Comparison of ENCODE assay signal across 16 mouse cellular contexts in the genomic region with DNA sequence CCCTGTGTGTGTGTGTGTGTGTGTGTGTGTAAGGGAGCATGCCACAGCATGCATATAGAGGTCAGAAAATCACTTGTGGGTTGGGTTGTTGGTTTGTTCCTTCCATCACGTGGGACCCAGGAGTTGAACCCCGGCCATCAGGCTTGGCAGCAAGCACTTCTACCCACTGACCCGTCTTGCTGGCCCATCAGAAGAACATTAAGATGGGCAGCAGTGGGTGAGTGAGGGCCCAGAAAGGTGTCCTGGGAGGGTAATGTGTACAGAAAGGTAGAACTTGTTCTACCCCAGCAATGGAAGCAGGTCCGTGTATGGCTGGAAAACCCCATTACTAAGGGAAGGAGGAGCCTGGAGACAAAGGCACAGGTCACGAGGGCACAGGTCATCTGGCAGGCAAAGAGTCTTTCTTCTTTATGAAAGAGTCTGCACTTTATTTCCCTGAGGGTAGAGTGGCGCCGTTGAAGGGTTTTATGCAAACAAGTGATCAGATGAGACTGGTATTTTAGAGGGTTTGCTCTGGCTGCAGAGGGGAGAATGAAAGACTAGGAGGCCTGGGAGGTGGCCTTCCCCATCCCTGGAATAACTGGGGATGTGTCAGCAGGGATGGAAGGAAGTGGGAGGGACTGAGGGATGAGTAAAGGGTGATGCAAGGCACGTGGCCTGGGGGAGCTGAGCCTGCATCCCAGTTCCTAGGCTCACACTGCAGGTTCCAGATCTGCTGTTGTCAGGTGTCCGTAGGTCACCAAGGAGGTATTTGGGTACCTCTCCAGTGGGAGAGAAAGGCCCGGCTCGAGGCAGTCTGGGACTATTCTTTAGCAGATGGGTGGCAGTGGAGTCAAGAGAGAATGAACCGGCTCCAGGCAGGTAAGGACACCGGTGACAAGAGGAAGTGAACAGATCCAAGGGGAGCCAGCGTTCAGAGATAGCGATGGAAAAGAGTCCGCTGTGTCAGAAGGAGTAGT. TPM values are rescaled to one million over a fixed set of nuclear protein-coding genes. Genes with fewer than 3 reads are reported as not detected.
DNase-seq lines count a peak whose midpoint lies in the region; ATAC-seq and TF ChIP-seq lines count a peak whose summit lies in the region.
"Had no signal": no experiment of that assay in that cellular context is flagged by ENCODE, and none has a peak within 500 bp of the region (broad histone marks: within the 10 kb centered on the region; RNA-seq: fewer than 3 reads in every experiment).

No protein-coding gene starts in this region.

- H3K4me3 ChIP-seq in hindbrain, embryonic 10.5 days, result no peak overlapping the region
- no peak overlapping the region for H3K4me3 ChIP-seq in hindbrain, embryonic 14.5 days (replicated peaks; ENCODE audit: low read length)
- H3K4me3 ChIP-seq in heart, embryonic 16.5 days (ENCODE audit: low read length), result no peak overlapping the region
- H3K4me3 ChIP-seq in hindbrain, postnatal 0 days (ENCODE audit: low read length), result no peak overlapping the region
- H3K4me3 ChIP-seq: embryonic facial prominence, embryonic 12.5 days; neural tube, embryonic 12.5 days had no signal

- no peak overlapping the region for H3K9ac ChIP-seq in hindbrain, embryonic 14.5 days
- no peak overlapping the region for H3K9ac ChIP-seq in heart, embryonic 16.5 days (ENCODE audit: low read length)
- H3K9ac ChIP-seq in hindbrain, postnatal 0 days (replicated peaks; ENCODE audit: low read length), result no peak overlapping the region
- H3K9ac ChIP-seq: embryonic facial prominence, embryonic 12.5 days; neural tube, embryonic 12.5 days had no signal

- peaks cover 18% of the 10 kb centered on the region; the same call in 1 of the 2 replicates for H3K27me3 ChIP-seq in hindbrain, embryonic 10.5 days (ENCODE audit: insufficient read depth, poor library complexity, severe bottlenecking)
- 0 out of 2 replicates have a peak, but pooled peaks cover 3% of the 10 kb centered on the region for H3K27me3 ChIP-seq in hindbrain, embryonic 14.5 days (ENCODE audit: control insufficient read depth, insufficient read depth, low read length)
- no peaks in the 10 kb centered on the region; the same call in 1 of the 2 replicates for H3K27me3 ChIP-seq in heart, embryonic 16.5 days (ENCODE audit: control insufficient read depth, insufficient read depth, low read length)
- no peaks in the 10 kb centered on the region for H3K27me3 ChIP-seq in hindbrain, postnatal 0 days (ENCODE audit: insufficient read depth, low read length)
- H3K27me3 ChIP-seq: neural tube, embryonic 12.5 days had no signal

- H3K4me1 ChIP-seq in hindbrain, embryonic 10.5 days (replicated peaks), result peaks cover 22% of the 10 kb centered on the region
- H3K4me1 ChIP-seq in hindbrain, embryonic 14.5 days (replicated peaks; ENCODE audit: control insufficient read depth, insufficient read depth, low read length), result no peaks in the 10 kb centered on the region; the same call in 1 of the 2 replicates
- H3K4me1 ChIP-seq in heart, embryonic 16.5 days (ENCODE audit: control insufficient read depth, insufficient read depth, low read length), result peaks cover 6% of the 10 kb centered on the region
- peaks cover 8% of the 10 kb centered on the region; the same call in 1 of the 2 replicates for H3K4me1 ChIP-seq in hindbrain, postnatal 0 days (ENCODE audit: insufficient read depth, low read length)
- H3K4me1 ChIP-seq: neural tube, embryonic 12.5 days had no signal

- WGBS in hindbrain, embryonic 10.5 days, result 63% methylated on average over 16 of the region's 16 CpGs
- WGBS in hindbrain, embryonic 14.5 days, result 63% methylated on average over 16 of the region's 16 CpGs
- WGBS in heart, embryonic 16.5 days, result 77% methylated on average over 16 of the region's 16 CpGs
- WGBS in hindbrain, postnatal 0 days, result 68% methylated on average over 16 of the region's 16 CpGs

- no peak for TF ChIP-seq CTCF in hindbrain, postnatal 0 days (IDR thresholded peaks at IDR 0.05; ENCODE audit: low read depth)

- DNase-seq in cerebellum, adult 9-11 months, result peak; percentile 66
- DNase-seq in cerebellum, postnatal 4 days (ENCODE audit: low spot score in 2 of 2), result no peak
- DNase-seq in hindbrain, embryonic 10.5 days (ENCODE audit: low spot score), result peak; percentile 21
- no peak for DNase-seq in hindbrain, embryonic 14.5 days (ENCODE audit: low spot score)
- peak; percentile 25 for DNase-seq in MN1 (ENCODE audit: low spot score)
- no peak for DNase-seq in kidney, postnatal 36 days
- DNase-seq in hindbrain, postnatal 0 days (ENCODE audit: low spot score), result no peak
- DNase-seq: kidney, adult 9 months; layer of hippocampus, postnatal 36 days; liver; right cerebral cortex, adult 18-20 months; thymus, postnatal 4 days had no signal

- no peaks in the 10 kb centered on the region for H3K9me3 ChIP-seq in hindbrain, embryonic 10.5 days
- no peaks in the 10 kb centered on the region for H3K9me3 ChIP-seq in hindbrain, embryonic 14.5 days (ENCODE audit: control insufficient read depth, low read length)
- H3K9me3 ChIP-seq in heart, embryonic 16.5 days (replicated peaks; ENCODE audit: control insufficient read depth, low read length), result no peaks in the 10 kb centered on the region
- no peaks in the 10 kb centered on the region for H3K9me3 ChIP-seq in hindbrain, postnatal 0 days (ENCODE audit: low read length)
- H3K9me3 ChIP-seq: embryonic facial prominence, embryonic 12.5 days; neural tube, embryonic 12.5 days had no signal

- no peak overlapping the region; the same call in none of the 2 replicates for H3K27ac ChIP-seq in hindbrain, embryonic 10.5 days
- H3K27ac ChIP-seq in hindbrain, embryonic 14.5 days, result no peak overlapping the region
- H3K27ac ChIP-seq in heart, embryonic 16.5 days (ENCODE audit: low read length), result peak overlapping the region; percentile 89
- no peak overlapping the region for H3K27ac ChIP-seq in hindbrain, postnatal 0 days
- H3K27ac ChIP-seq: embryonic facial prominence, embryonic 12.5 days; neural tube, embryonic 12.5 days had no signal

- no peaks in the 10 kb centered on the region for H3K36me3 ChIP-seq in hindbrain, embryonic 10.5 days
- H3K36me3 ChIP-seq in hindbrain, embryonic 14.5 days (replicated peaks; ENCODE audit: control insufficient read depth, insufficient read depth), result no peaks in the 10 kb centered on the region
- no peaks in the 10 kb centered on the region for H3K36me3 ChIP-seq in heart, embryonic 16.5 days (ENCODE audit: control insufficient read depth, insufficient read depth)
- H3K36me3 ChIP-seq in hindbrain, postnatal 0 days (ENCODE audit: insufficient read depth, low read length), result no peaks in the 10 kb centered on the region
- H3K36me3 ChIP-seq: embryonic facial prominence, embryonic 12.5 days; neural tube, embryonic 12.5 days had no signal

- no peak overlapping the region for H3K4me2 ChIP-seq in hindbrain, embryonic 14.5 days (replicated peaks)
- no peak overlapping the region for H3K4me2 ChIP-seq in heart, embryonic 16.5 days (ENCODE audit: low read depth, low read length)
- no peak overlapping the region for H3K4me2 ChIP-seq in hindbrain, postnatal 0 days (ENCODE audit: low read depth, low read length)
- H3K4me2 ChIP-seq: embryonic facial prominence, embryonic 12.5 days; midbrain, embryonic 11.5 days; neural tube, embryonic 12.5 days had no signal

- ATAC-seq in hindbrain, embryonic 14.5 days (ENCODE audit: low FRiP score), result no peak
- ATAC-seq in heart, embryonic 16.5 days (replicated peaks; ENCODE audit: extremely low read depth, insufficient read depth, low FRiP score), result no peak
- no peak for ATAC-seq in hindbrain, postnatal 0 days

RNA-seq across cellular contexts. Expression of a gene that starts 10.2 kb away (rescaled TPM):
- 143 and 167 TPM in 2 replicates for polyA plus RNA-seq in hindbrain, embryonic 10.5 days (2016; fragmentation: Nextera tagmentation; extraction: Ambion mirVana)
- 160 and 167 TPM in 2 replicates for polyA plus RNA-seq in hindbrain, embryonic 14.5 days (2014; fragmentation: Nextera tagmentation; extraction: Ambion mirVana)
- polyA plus RNA-seq in heart, embryonic 16.5 days (2015; fragmentation: Nextera tagmentation; extraction: Ambion mirVana), result 135 and 157 TPM in 2 replicates
- total RNA-seq in hindbrain, postnatal 0 days (2014; rRNA removed), result 49.8 and 51.1 TPM in 2 replicates
- polyA plus RNA-seq in hindbrain, postnatal 0 days (2015; fragmentation: Nextera tagmentation; extraction: Ambion mirVana), result 210 and 212 TPM in 2 replicates

RNA-seq across cellular contexts. Expression of a gene that starts 19.2 kb away (rescaled TPM):
- polyA plus RNA-seq in hindbrain, embryonic 10.5 days (2016; fragmentation: Nextera tagmentation; extraction: Ambion mirVana), result 119 TPM in 2 replicates
- polyA plus RNA-seq in hindbrain, embryonic 14.5 days (2014; fragmentation: Nextera tagmentation; extraction: Ambion mirVana), result 144 and 153 TPM in 2 replicates
- polyA plus RNA-seq in heart, embryonic 16.5 days (2015; fragmentation: Nextera tagmentation; extraction: Ambion mirVana), result 71.2 and 73.0 TPM in 2 replicates
- 107 and 109 TPM in 2 replicates for total RNA-seq in hindbrain, postnatal 0 days (2014; rRNA removed)
- polyA plus RNA-seq in hindbrain, postnatal 0 days (2015; fragmentation: Nextera tagmentation; extraction: Ambion mirVana), result 158 and 159 TPM in 2 replicates

Comparison
In these comparisons a context has a peak if more than half of its experiments do, and no peak if none do; other contexts are left out.
1. DNase-seq: peak in cerebellum, adult 9-11 months (single experiment), hindbrain, embryonic 10.5 days (single experiment) and MN1 (single experiment); none in cerebellum, postnatal 4 days (0 of 2), hindbrain, embryonic 14.5 days (single experiment), kidney, postnatal 36 days (0 of 2) and hindbrain, postnatal 0 days (single experiment).